Mouse (Mus musculus) adrenal gland, adult 8-10 months (tissue): ENCODE measurements around the gene Vmn2r118. TPM values are rescaled to one million over a fixed set of nuclear protein-coding genes. Genes with fewer than 3 reads are reported as not detected.

Experiments used
- DNase-seq: peaks from one replicate; pipeline ENCODE4 v3.0.0; 2022
- total RNA-seq, 4 experiments: library from RNA; stranded (reverse); gene quantifications; 2 replicates each; pipeline ENCODE4 v1.2.4; 2022

Gene Vmn2r118
- under 1 TPM in 1 of 4 experiments, not detected in 3; 0.03 TPM for total RNA-seq

GRCm38 (mm10) chr17:55625092-55625491 lies at the start of gene Vmn2r118:
TSS of gene Vmn2r118 (minus strand) at chr17:55625192.
- DNase-seq, result no peak

DNA sequence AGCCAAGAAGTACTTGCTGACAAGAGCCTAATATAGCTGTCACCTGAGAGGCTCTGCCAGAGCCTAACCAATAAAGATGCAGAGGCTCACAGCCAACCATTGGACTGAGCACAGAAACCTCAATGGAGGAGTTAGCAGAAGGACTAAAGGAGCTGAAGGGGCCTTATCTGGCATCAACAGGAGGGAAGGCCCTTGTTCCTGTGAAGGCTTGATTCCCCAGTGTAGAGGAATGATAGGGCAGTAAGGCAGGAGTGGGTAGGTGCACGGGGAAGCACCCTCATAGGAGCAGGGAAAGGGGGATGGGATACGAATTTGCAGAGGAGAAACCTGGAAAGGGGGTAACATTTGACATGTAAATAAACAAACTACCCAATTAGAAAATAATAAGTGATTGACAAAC lies 36.1 kb upstream of the Vmn2r118 start:
- no peak for DNase-seq

GRCm38 (mm10) chr17:55590838-55591237 lies 34.2 kb downstream of the Vmn2r118 start:
- no peak for DNase-seq

- no peak for DNase-seq
Measured at GRCm38 (mm10) chr17:55561774-55562173, 63.2 kb downstream of the Vmn2r118 start.

GRCm38 (mm10) chr17:55548476-55548875 lies 76.5 kb downstream of the Vmn2r118 start:
- no peak for DNase-seq

Other genes with a start within 250 kb of the Vmn2r118 start
- gene St6gal2, start 179.8 kb downstream of the Vmn2r118 start, total RNA-seq, result under 1 TPM in 1 of 4 experiments, not detected in 3; 0.06 TPM
- 10 to 100 TPM in 2 of 4 experiments, 1 to 10 TPM in 2; 8.4 to 13.7 (median 11.5) TPM for gene Pot1b, start 87.4 kb upstream of the Vmn2r118 start, total RNA-seq
- under 1 TPM; 0.23 to 0.99 (median 0.59) TPM for gene Adgre4, start 124.8 kb upstream of the Vmn2r118 start, total RNA-seq